Mouse (Mus musculus) ZHBTc4 (cell line): Measurements from ENCODE around the gene Lhx6.

ENCODE experiments used
- DNase-seq: peaks from one replicate; pipeline ENCODE4 v3.0.0-alpha.2; 2011; ENCODE audit warnings: low read depth, low spot score

Lhx6 gene

GRCm38 (mm10) chr2:36035413-36036081 is 69.7 kb downstream of the Lhx6 start:
- DNase-seq: no peak

GRCm38 (mm10) chr2:36034898-36035297 is 70.3 kb downstream of the Lhx6 start:
- DNase-seq: no peak

- DNase-seq: no peak
Observed at GRCm38 (mm10) chr2:36033966-36034365, 71.2 kb downstream of the Lhx6 start.

GRCm38 (mm10) chr2:36032884-36033283 is 72.3 kb downstream of the Lhx6 start:
- peak; percentile 34 for DNase-seq
